Mouse (Mus musculus): ENCODE data around the gene Spi1.

DNA sequence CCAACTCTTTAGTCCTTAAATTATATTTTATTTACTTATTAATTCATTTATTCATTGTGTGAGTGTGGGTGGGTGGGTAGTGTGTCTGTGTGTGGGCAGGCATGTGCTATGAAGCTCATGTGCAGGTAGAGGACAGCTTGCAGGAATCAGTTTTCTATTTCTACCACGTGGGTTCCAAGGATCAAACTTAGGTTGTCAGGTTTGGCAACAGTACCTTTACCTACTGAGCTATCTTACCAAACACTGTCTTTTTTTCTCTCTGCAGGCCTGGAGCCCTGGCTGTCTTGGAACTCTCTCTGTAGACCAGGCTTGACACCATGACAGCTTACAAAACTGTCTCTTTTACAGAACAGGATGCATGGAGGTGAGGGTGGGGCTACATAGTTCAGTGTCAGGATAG, 69.1 kb downstream of the Spi1 start:
- no peak for TF ChIP-seq POLR2A (IDR thresholded peaks at IDR 0.05; ENCODE audit: low read depth, low read length)
- no peak for TF ChIP-seq CTCF (conservative IDR thresholded peaks at IDR 0.05; ENCODE audit: insufficient read depth, insufficient read length, low read depth, low read length)
